Mouse (Mus musculus): ENCODE measurements around the gene Tjp2. TPM values are rescaled to one million over a fixed set of nuclear protein-coding genes. Genes with fewer than 3 reads are reported as not detected.

Gene Tjp2
- polyA plus RNA-seq, 1 experiment from 2014 or later, result 4.9 TPM

GRCm38 (mm10) chr19:24123087-24123486, 101.7 kb downstream of the Tjp2 start:
- 74% methylated on average over 6 of the region's 6 CpGs for WGBS (ENCODE audit: insufficient replicate concordance)
- Histone ChIP-seq H3K4me3 (replicated peaks) (no peak overlapping the region), H3K36me3 (replicated peaks) (0 out of 2 replicates have a peak, but pooled peaks cover 4% of the 10 kb centered on the region), H3K9me3 (replicated peaks) (no peaks in the 10 kb centered on the region), H3K27ac (replicated peaks) (no peak overlapping the region), H3K27me3 (no peaks in the 10 kb centered on the region), H3K4me2 (no peak overlapping the region), H3K9ac (no peak overlapping the region), H3K4me1 (replicated peaks) (no peaks in the 10 kb centered on the region)
- no peak for ATAC-seq (ENCODE audit: insufficient read depth)

GRCm38 (mm10) chr19:24122647-24123046, 102.2 kb downstream of the Tjp2 start:
- H3K9ac ChIP-seq, result no peak overlapping the region
- H3K27me3 ChIP-seq, result no peaks in the 10 kb centered on the region
- no peaks in the 10 kb centered on the region for H3K9me3 ChIP-seq (replicated peaks)
- 0 out of 2 replicates have a peak, but pooled peaks cover 4% of the 10 kb centered on the region for H3K36me3 ChIP-seq (replicated peaks)
- no peak for ATAC-seq (ENCODE audit: insufficient read depth)
- no peaks in the 10 kb centered on the region for H3K4me1 ChIP-seq (replicated peaks)
- no peak overlapping the region for H3K4me2 ChIP-seq
- H3K4me3 ChIP-seq (replicated peaks), result no peak overlapping the region
- H3K27ac ChIP-seq (replicated peaks), result no peak overlapping the region
- WGBS (ENCODE audit: insufficient replicate concordance), result 44% methylated on average over 9 of the region's 9 CpGs

DNA sequence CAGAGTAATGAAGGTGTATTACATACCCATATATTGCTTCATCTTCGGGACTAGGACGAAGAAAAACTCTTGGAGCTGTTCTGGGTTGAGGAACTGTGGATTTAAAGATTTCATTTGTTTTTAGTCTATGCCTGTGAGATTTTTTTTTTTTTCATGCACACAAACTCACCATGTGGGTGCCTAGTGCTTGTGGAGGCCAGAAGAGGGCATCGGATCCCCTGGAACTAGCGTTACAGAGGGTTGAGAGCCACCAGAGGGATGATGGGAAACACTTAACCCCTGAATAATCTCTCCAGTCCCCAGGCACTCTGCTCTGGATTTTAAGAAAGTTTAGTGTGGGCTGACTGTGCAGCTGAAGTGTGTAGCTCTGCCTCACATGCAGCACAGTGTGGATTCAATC, 104.0 kb downstream of the Tjp2 start:
- peaks cover 7% of the 10 kb centered on the region; the same call in 1 of the 2 replicates for H3K36me3 ChIP-seq (replicated peaks)
- no peak overlapping the region for H3K27ac ChIP-seq (replicated peaks)
- H3K4me1 ChIP-seq (replicated peaks), result no peaks in the 10 kb centered on the region
- H3K27me3 ChIP-seq, result no peaks in the 10 kb centered on the region
- 71% methylated on average over 4 of the region's 4 CpGs for WGBS (ENCODE audit: insufficient replicate concordance)
- no peak overlapping the region for H3K4me2 ChIP-seq
- no peak overlapping the region for H3K9ac ChIP-seq
- H3K4me3 ChIP-seq (replicated peaks), result no peak overlapping the region
- no peaks in the 10 kb centered on the region for H3K9me3 ChIP-seq (replicated peaks)
- ATAC-seq (ENCODE audit: insufficient read depth), result no peak

DNA sequence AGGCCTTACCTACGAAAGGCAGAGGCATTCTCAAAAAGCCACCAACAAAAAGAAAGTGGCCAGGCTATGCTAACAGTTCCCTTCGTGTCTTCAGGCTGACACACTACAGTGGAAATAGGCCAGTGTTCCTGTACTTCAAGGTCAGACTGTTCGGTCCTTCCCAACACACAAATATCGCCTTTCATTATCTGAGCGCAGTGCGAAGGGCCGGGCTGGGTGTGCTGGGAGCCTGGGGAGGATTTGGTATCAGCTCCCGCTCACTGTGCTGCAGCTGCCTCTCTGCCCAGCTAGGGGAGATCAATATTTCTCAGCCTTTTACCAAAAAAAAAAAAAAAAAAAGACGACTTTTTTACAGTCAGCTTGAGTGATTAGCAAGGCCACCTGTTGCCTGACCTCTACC, 106.1 kb downstream of the Tjp2 start:
- H3K9me3 ChIP-seq (replicated peaks), result no peaks in the 10 kb centered on the region
- H3K4me1 ChIP-seq (replicated peaks), result no peaks in the 10 kb centered on the region
- no peaks in the 10 kb centered on the region for H3K27me3 ChIP-seq
- no peak overlapping the region for H3K4me3 ChIP-seq (replicated peaks)
- no peak overlapping the region for H3K27ac ChIP-seq (replicated peaks)
- no peak overlapping the region for H3K9ac ChIP-seq
- no peak for ATAC-seq (ENCODE audit: insufficient read depth)
- H3K36me3 ChIP-seq (replicated peaks), result peaks cover 19% of the 10 kb centered on the region
- no peak overlapping the region for H3K4me2 ChIP-seq
- 68% methylated on average over 9 of the region's 9 CpGs for WGBS (ENCODE audit: insufficient replicate concordance)

- Histone ChIP-seq H3K4me3 (replicated peaks) (no peak overlapping the region), H3K9me3 (replicated peaks) (no peaks in the 10 kb centered on the region), H3K36me3 (replicated peaks) (peaks cover 72% of the 10 kb centered on the region), H3K9ac (no peak overlapping the region), H3K4me2 (no peak overlapping the region), H3K27me3 (no peaks in the 10 kb centered on the region), H3K4me1 (replicated peaks) (no peaks in the 10 kb centered on the region), H3K27ac (replicated peaks) (no peak overlapping the region)
- 79% methylated on average over 7 of the region's 7 CpGs for WGBS (ENCODE audit: insufficient replicate concordance)
- ATAC-seq (ENCODE audit: insufficient read depth), result no peak
These were observed 113.2 kb downstream of the Tjp2 start for GRCm38 (mm10) chr19:24111581-24111980.

- peaks cover 48% of the 10 kb centered on the region for H3K36me3 ChIP-seq (replicated peaks)
- no peaks in the 10 kb centered on the region for H3K4me1 ChIP-seq (replicated peaks)
- H3K9me3 ChIP-seq (replicated peaks), result no peaks in the 10 kb centered on the region
- WGBS (ENCODE audit: insufficient replicate concordance), result 81% methylated on average over 12 of the region's 12 CpGs
- no peak overlapping the region for H3K9ac ChIP-seq
- H3K4me3 ChIP-seq (replicated peaks), result no peak overlapping the region
- no peak overlapping the region for H3K4me2 ChIP-seq
- H3K27ac ChIP-seq (replicated peaks), result no peak overlapping the region
- H3K27me3 ChIP-seq, result no peaks in the 10 kb centered on the region
- ATAC-seq (ENCODE audit: insufficient read depth), result no peak
These were observed 117.1 kb downstream of the Tjp2 start for GRCm38 (mm10) chr19:24107707-24108106.

DNA sequence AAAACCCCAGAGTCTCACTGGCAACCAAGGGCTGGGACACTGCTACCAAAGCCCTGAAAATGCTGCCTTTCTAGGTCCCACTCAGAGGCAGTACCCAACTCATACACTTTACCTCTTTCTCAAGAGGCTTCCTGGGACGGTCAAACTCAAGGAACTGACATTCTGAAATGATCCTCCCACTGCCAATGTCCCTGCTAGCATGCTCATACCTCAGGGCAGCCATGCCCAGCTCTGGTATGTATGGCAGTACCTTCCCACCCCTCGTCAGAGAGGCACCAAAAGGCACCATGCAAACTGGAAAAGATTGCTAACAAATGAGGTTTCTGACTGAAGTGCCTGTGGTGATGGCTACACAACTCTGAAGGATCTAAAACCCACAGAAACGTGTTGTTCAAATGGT, 121.0 kb downstream of the Tjp2 start:
- ATAC-seq (ENCODE audit: insufficient read depth), result no peak
- Histone ChIP-seq H3K27ac (replicated peaks) (no peak overlapping the region), H3K9me3 (replicated peaks) (no peaks in the 10 kb centered on the region), H3K9ac (no peak overlapping the region), H3K4me2 (no peak overlapping the region), H3K4me3 (replicated peaks) (no peak overlapping the region), H3K4me1 (replicated peaks) (no peaks in the 10 kb centered on the region), H3K27me3 (no peaks in the 10 kb centered on the region), H3K36me3 (replicated peaks) (peaks cover 20% of the 10 kb centered on the region)
- 62% methylated on average over 3 of the region's 3 CpGs for WGBS (ENCODE audit: insufficient replicate concordance)

GRCm38 (mm10) chr19:24102562-24103126, 122.2 kb downstream of the Tjp2 start:
- H3K4me1 ChIP-seq (replicated peaks), result no peaks in the 10 kb centered on the region
- H3K4me3 ChIP-seq (replicated peaks), result no peak overlapping the region
- no peak for ATAC-seq (ENCODE audit: insufficient read depth)
- no peak overlapping the region for H3K27ac ChIP-seq (replicated peaks)
- peaks cover 11% of the 10 kb centered on the region for H3K36me3 ChIP-seq (replicated peaks)
- WGBS (ENCODE audit: insufficient replicate concordance), result 71% methylated on average over 10 of the region's 10 CpGs
- no peaks in the 10 kb centered on the region for H3K27me3 ChIP-seq
- no peaks in the 10 kb centered on the region for H3K9me3 ChIP-seq (replicated peaks)
- no peak overlapping the region for H3K9ac ChIP-seq
- no peak overlapping the region for H3K4me2 ChIP-seq

GRCm38 (mm10) chr19:24101183-24101582, 123.6 kb downstream of the Tjp2 start:
- Histone ChIP-seq H3K4me2 (no peak overlapping the region), H3K27ac (replicated peaks) (no peak overlapping the region), H3K36me3 (replicated peaks) (peaks cover 8% of the 10 kb centered on the region), H3K9ac (no peak overlapping the region), H3K4me1 (replicated peaks) (no peaks in the 10 kb centered on the region), H3K4me3 (replicated peaks) (no peak overlapping the region), H3K9me3 (replicated peaks) (no peaks in the 10 kb centered on the region), H3K27me3 (no peaks in the 10 kb centered on the region)
- ATAC-seq (ENCODE audit: insufficient read depth), result no peak
- WGBS (ENCODE audit: insufficient replicate concordance), result 54% methylated on average over 6 of the region's 6 CpGs

GRCm38 (mm10) chr19:24098691-24099090, 126.1 kb downstream of the Tjp2 start:
- Histone ChIP-seq H3K36me3 (replicated peaks) (peaks cover 8% of the 10 kb centered on the region), H3K4me1 (replicated peaks) (no peaks in the 10 kb centered on the region), H3K4me2 (no peak overlapping the region), H3K27ac (replicated peaks) (no peak overlapping the region), H3K27me3 (no peaks in the 10 kb centered on the region), H3K9me3 (replicated peaks) (no peaks in the 10 kb centered on the region), H3K4me3 (replicated peaks) (no peak overlapping the region), H3K9ac (no peak overlapping the region)
- 70% methylated on average over 10 of the region's 10 CpGs for WGBS (ENCODE audit: insufficient replicate concordance)
- no peak for ATAC-seq (ENCODE audit: insufficient read depth)

DNA sequence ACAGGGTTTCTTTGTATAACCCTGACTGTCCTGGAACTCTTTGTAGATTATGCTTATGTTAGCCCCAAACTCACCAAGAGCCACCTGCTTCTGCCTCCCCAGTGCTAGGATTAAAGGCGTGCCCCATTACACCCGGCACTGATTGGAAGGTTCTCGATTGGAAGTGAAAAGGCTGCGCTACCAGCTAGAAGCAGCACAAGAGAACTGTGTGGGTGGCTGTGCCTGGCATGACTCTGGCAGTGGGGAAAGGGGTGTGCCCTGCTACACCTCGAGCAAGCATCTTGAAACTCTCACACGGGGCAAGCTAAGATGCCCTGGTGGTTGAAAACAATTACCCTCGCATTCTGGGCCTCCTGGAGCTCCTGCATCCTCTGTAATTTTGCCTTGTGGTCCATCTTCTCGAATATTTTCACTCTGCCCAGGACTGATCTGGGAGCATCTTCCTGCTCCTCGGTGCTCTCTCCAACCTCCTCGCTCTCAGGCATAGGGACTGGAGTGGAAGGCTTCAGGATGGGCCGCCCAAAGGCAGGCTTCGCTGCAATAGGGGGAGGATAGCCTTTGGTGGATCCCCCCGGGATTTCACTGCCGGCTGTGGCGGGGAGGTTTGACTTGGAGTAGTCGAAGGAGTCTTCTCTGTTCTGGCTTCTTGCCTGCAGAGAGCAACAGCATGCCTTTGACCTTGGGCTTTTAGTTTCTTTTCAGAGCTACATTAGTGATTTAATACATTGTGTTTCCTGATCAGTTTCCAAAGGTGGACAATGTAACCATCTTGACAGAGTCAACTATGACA, 127.0 kb downstream of the Tjp2 start:
- no peak for ATAC-seq (ENCODE audit: insufficient read depth)
- H3K4me3 ChIP-seq (replicated peaks), result no peak overlapping the region
- H3K4me1 ChIP-seq (replicated peaks), result no peaks in the 10 kb centered on the region
- peaks cover 8% of the 10 kb centered on the region for H3K36me3 ChIP-seq (replicated peaks)
- no peak overlapping the region for H3K27ac ChIP-seq (replicated peaks)
- WGBS (ENCODE audit: insufficient replicate concordance), result 69% methylated on average over 16 of the region's 16 CpGs
- H3K4me2 ChIP-seq, result no peak overlapping the region
- no peak overlapping the region for H3K9ac ChIP-seq
- no peaks in the 10 kb centered on the region for H3K9me3 ChIP-seq (replicated peaks)
- H3K27me3 ChIP-seq, result no peaks in the 10 kb centered on the region
